Mouse (Mus musculus) embryonic facial prominence, embryonic 11.5 days (tissue): Measurements from ENCODE around the gene Cntnap2. TPM values are rescaled to one million over a fixed set of nuclear protein-coding genes. Genes with fewer than 3 reads are reported as not detected.

Experiments used
- ATAC-seq: fragments of 200-750 bp; cut with Nextera tagmentation; replicated peaks from 2 replicates; pipeline ENCODE4 v1.8.0; 2017; ENCODE audit warnings: low read depth; ENCODE audit not compliant: insufficient number of reproducible peaks, low FRiP score, low TSS enrichment
- DNase-seq: peaks from one replicate; pipeline ENCODE4 v3.0.0-alpha.2; 2015; ENCODE audit warnings: low spot score
- H3K27ac ChIP-seq: fragments of 300-500 bp; sonication (generic); replicated peaks from 2 replicates; pipeline ENCODE4 v1.5.1; 2014; ENCODE audit warnings: mild to moderate bottlenecking, low read depth, low read length, control low read depth
- H3K27me3 ChIP-seq: fragments of 300-500 bp; sonication (generic); 2 replicates; pipeline ENCODE4 v1.6.1; 2014; ENCODE audit warnings: mild to moderate bottlenecking, low read length, moderate library complexity, mixed read lengths; ENCODE audit not compliant: control insufficient read depth, insufficient read depth
- H3K36me3 ChIP-seq: fragments of 300-500 bp; sonication (generic); replicated peaks from 2 replicates; pipeline ENCODE4 v1.6.1; 2014; ENCODE audit warnings: low read depth, mild to moderate bottlenecking, low read length, moderate library complexity, mixed read lengths; ENCODE audit not compliant: control insufficient read depth, insufficient read depth
- H3K4me1 ChIP-seq: fragments of 300-500 bp; sonication (generic); 2 replicates; pipeline ENCODE4 v1.6.1; 2014; ENCODE audit warnings: low read length, mixed read lengths; ENCODE audit not compliant: control insufficient read depth, insufficient read depth
- H3K4me2 ChIP-seq: fragments of 300-500 bp; sonication (generic); 2 replicates; pipeline ENCODE4 v1.6.1; 2014; ENCODE audit warnings: low read depth, mild to moderate bottlenecking, control low read depth, low read length, moderate library complexity
- H3K4me3 ChIP-seq: fragments of 300-500 bp; sonication (generic); 2 replicates; pipeline ENCODE4 v1.5.1; 2014; ENCODE audit warnings: low read depth, low read length, control low read depth
- H3K9ac ChIP-seq: fragments of 300-500 bp; sonication (generic); replicated peaks from 2 replicates; pipeline ENCODE4 v1.6.1; 2014; ENCODE audit warnings: mild to moderate bottlenecking, control low read depth, low read length
- H3K9me3 ChIP-seq: fragments of 300-500 bp; sonication (generic); replicated peaks from 2 replicates; pipeline ENCODE4 v1.6.1; 2016; ENCODE audit warnings: mild to moderate bottlenecking, low read length, inconsistent platforms, mixed read lengths; ENCODE audit not compliant: control insufficient read depth
- WGBS: fragments of 180-500 bp; shearing (Covaris S2); extraction: QIAGEN DNeasy Blood & Tissue Kit; methylation state at CpG from one replicate; pipeline ENCODE4 v1.1.7; 2014; 5-methylcytosine and 5-hydroxymethylcytosine counted together
- polyA plus RNA-seq: library from polyadenylated mRNA; unstranded; fragments of >200 nt; fragmentation: Nextera tagmentation; extraction: Ambion mirVana; gene quantifications from 2 replicates; pipeline ENCODE4 v1.2.1, GENCODE M21; 2014

Gene Cntnap2
- polyA plus RNA-seq, 1 experiment from 2014 or later = 6.7 TPM

- WGBS = 87% methylated on average over 1 of the region's 1 CpGs
- ATAC-seq = no peak
These were observed 1983.4 kb downstream of the Cntnap2 start for GRCm38 (mm10) chr6:47042602-47043001.

GRCm38 (mm10) chr6:47043586-47043985 is 1984.4 kb downstream of the Cntnap2 start:
- Histone ChIP-seq H3K4me2 (no peak overlapping the region), H3K9me3 (no peaks in the 10 kb centered on the region), H3K4me3 (no peak overlapping the region), H3K9ac (no peak overlapping the region), H3K27me3 (no peaks in the 10 kb centered on the region), H3K27ac (no peak overlapping the region), H3K4me1 (no peaks in the 10 kb centered on the region), H3K36me3 (no peaks in the 10 kb centered on the region)
- no peak for ATAC-seq
- no peak for DNase-seq
- WGBS = 73% methylated on average over 1 of the region's 1 CpGs

More at GRCm38 (mm10) chr6:47042602-47043001, 1983.4 kb downstream of the Cntnap2 start:
- no peaks in the 10 kb centered on the region for H3K9me3 ChIP-seq
- H3K9ac ChIP-seq = no peak overlapping the region
- H3K27me3 ChIP-seq = no peaks in the 10 kb centered on the region
- DNase-seq = no peak
- no peak overlapping the region for H3K27ac ChIP-seq
- no peaks in the 10 kb centered on the region for H3K4me1 ChIP-seq
- no peak overlapping the region for H3K4me2 ChIP-seq
- H3K4me3 ChIP-seq = no peak overlapping the region
- H3K36me3 ChIP-seq = no peaks in the 10 kb centered on the region

- Histone ChIP-seq H3K27me3 (no peaks in the 10 kb centered on the region), H3K36me3 (no peaks in the 10 kb centered on the region), H3K4me2 (peak overlapping the region; percentile 64), H3K9me3 (no peaks in the 10 kb centered on the region), H3K4me1 (no peaks in the 10 kb centered on the region), H3K27ac (no peak overlapping the region), H3K4me3 (peak overlapping the region; percentile 35), H3K9ac (peak overlapping the region; percentile 60)
- ATAC-seq (0 out of 2 replicates have a peak, but pooled peaks have one; percentile 48), DNase-seq (peak; percentile 17)
- WGBS = 2% methylated on average over 44 of the region's 46 CpGs
These were observed 1985.4 kb downstream of the Cntnap2 start for GRCm38 (mm10) chr6:47044385-47045200.

- Histone ChIP-seq H3K4me1 (no peaks in the 10 kb centered on the region), H3K9me3 (no peaks in the 10 kb centered on the region), H3K27me3 (no peaks in the 10 kb centered on the region), H3K4me2 (no peak overlapping the region), H3K4me3 (no peak overlapping the region), H3K36me3 (no peaks in the 10 kb centered on the region), H3K9ac (no peak overlapping the region), H3K27ac (no peak overlapping the region)
- DNase-seq = no peak
- WGBS = 33% methylated on average over 5 of the region's 5 CpGs
- ATAC-seq = no peak
These were observed 1989.9 kb downstream of the Cntnap2 start for GRCm38 (mm10) chr6:47049051-47049450.

GRCm38 (mm10) chr6:47050319-47051222 is 1991.4 kb downstream of the Cntnap2 start:
- Histone ChIP-seq H3K27ac (no peak overlapping the region), H3K27me3 (no peaks in the 10 kb centered on the region), H3K36me3 (no peaks in the 10 kb centered on the region), H3K9me3 (no peaks in the 10 kb centered on the region), H3K4me3 (no peak overlapping the region), H3K4me2 (no peak overlapping the region), H3K4me1 (no peaks in the 10 kb centered on the region), H3K9ac (no peak overlapping the region)
- DNase-seq (no peak), ATAC-seq (no peak)
- WGBS = 74% methylated on average over 7 of the region's 7 CpGs

- ATAC-seq (no peak), DNase-seq (no peak)
- H3K4me2 ChIP-seq = no peak overlapping the region
- H3K9me3 ChIP-seq = no peaks in the 10 kb centered on the region
- no peaks in the 10 kb centered on the region for H3K36me3 ChIP-seq
- 82% methylated on average over 3 of the region's 3 CpGs for WGBS
- no peak overlapping the region for H3K9ac ChIP-seq
- no peaks in the 10 kb centered on the region for H3K4me1 ChIP-seq
- H3K4me3 ChIP-seq = no peak overlapping the region
- no peaks in the 10 kb centered on the region for H3K27me3 ChIP-seq
- H3K27ac ChIP-seq = no peak overlapping the region
These were observed 2002.2 kb downstream of the Cntnap2 start for GRCm38 (mm10) chr6:47061341-47061740.

- H3K4me2 ChIP-seq = no peak overlapping the region
- H3K27ac ChIP-seq = no peak overlapping the region
- no peaks in the 10 kb centered on the region for H3K4me1 ChIP-seq
- H3K9ac ChIP-seq = no peak overlapping the region
- H3K36me3 ChIP-seq = no peaks in the 10 kb centered on the region
- H3K4me3 ChIP-seq = no peak overlapping the region
- no peak for DNase-seq
- no peaks in the 10 kb centered on the region for H3K9me3 ChIP-seq
- ATAC-seq = no peak
- H3K27me3 ChIP-seq = no peaks in the 10 kb centered on the region
- 81% methylated on average over 4 of the region's 4 CpGs for WGBS
These were observed 2030.8 kb downstream of the Cntnap2 start for GRCm38 (mm10) chr6:47089998-47090397.

- no peaks in the 10 kb centered on the region for H3K9me3 ChIP-seq
- no peak overlapping the region for H3K27ac ChIP-seq
- H3K27me3 ChIP-seq = no peaks in the 10 kb centered on the region
- no peaks in the 10 kb centered on the region for H3K4me1 ChIP-seq
- H3K9ac ChIP-seq = no peak overlapping the region
- WGBS = 65% methylated on average over 1 of the region's 1 CpGs
- no peak for ATAC-seq
- no peak overlapping the region for H3K4me3 ChIP-seq
- no peak for DNase-seq
- no peak overlapping the region for H3K4me2 ChIP-seq
- no peaks in the 10 kb centered on the region for H3K36me3 ChIP-seq
These were observed 2045.8 kb downstream of the Cntnap2 start for GRCm38 (mm10) chr6:47104951-47105350.
